Mouse (Mus musculus): ENCODE data around the gene Dlg2.

Gene Dlg2

GRCm38 (mm10) chr7:92248619-92249018 is 1772.1 kb downstream of the Dlg2 start:
- no peak overlapping the region for H3K4me3 ChIP-seq (replicated peaks; ENCODE audit: low read length)
- no peaks in the 10 kb centered on the region for H3K36me3 ChIP-seq (ENCODE audit: insufficient read depth, low read length)
- H3K9me3 ChIP-seq (ENCODE audit: low read length), result no peaks in the 10 kb centered on the region
- no peak for TF ChIP-seq NANOG (IDR thresholded peaks at IDR 0.05; ENCODE audit: borderline replicate concordance, low read length)
- no peak for TF ChIP-seq POU5F1 (IDR thresholded peaks at IDR 0.05; ENCODE audit: borderline replicate concordance, low read length)
- TF ChIP-seq CTCF (conservative IDR thresholded peaks at IDR 0.05; ENCODE audit: low read length), result no peak
- no peaks in the 10 kb centered on the region for H3K27me3 ChIP-seq (ENCODE audit: insufficient read depth, low read length)
- no peaks in the 10 kb centered on the region for H3K4me1 ChIP-seq (replicated peaks; ENCODE audit: low read depth, low read length)

GRCm38 (mm10) chr7:92258148-92258547 is 1781.7 kb downstream of the Dlg2 start:
- H3K9me3 ChIP-seq (ENCODE audit: low read length), result no peaks in the 10 kb centered on the region
- no peaks in the 10 kb centered on the region for H3K36me3 ChIP-seq (ENCODE audit: insufficient read depth, low read length)
- no peaks in the 10 kb centered on the region for H3K27me3 ChIP-seq (ENCODE audit: insufficient read depth, low read length)
- H3K4me1 ChIP-seq (replicated peaks; ENCODE audit: low read depth, low read length), result no peaks in the 10 kb centered on the region
- TF ChIP-seq NANOG (IDR thresholded peaks at IDR 0.05; ENCODE audit: borderline replicate concordance, low read length) (no peak), CTCF (conservative IDR thresholded peaks at IDR 0.05; ENCODE audit: low read length) (no peak), POU5F1 (IDR thresholded peaks at IDR 0.05; ENCODE audit: borderline replicate concordance, low read length) (no peak)
- H3K4me3 ChIP-seq (replicated peaks; ENCODE audit: low read length), result no peak overlapping the region

GRCm38 (mm10) chr7:92258701-92259100 is 1782.2 kb downstream of the Dlg2 start:
- H3K4me3 ChIP-seq (replicated peaks; ENCODE audit: low read length), result no peak overlapping the region

GRCm38 (mm10) chr7:92264325-92264724 is 1787.9 kb downstream of the Dlg2 start:
- Histone ChIP-seq H3K36me3 (ENCODE audit: insufficient read depth, low read length) (no peaks in the 10 kb centered on the region), H3K27me3 (ENCODE audit: insufficient read depth, low read length) (no peaks in the 10 kb centered on the region), H3K9me3 (ENCODE audit: low read length) (no peaks in the 10 kb centered on the region), H3K4me3 (replicated peaks; ENCODE audit: low read length) (no peak overlapping the region), H3K4me1 (replicated peaks; ENCODE audit: low read depth, low read length) (no peaks in the 10 kb centered on the region)
- TF ChIP-seq NANOG (IDR thresholded peaks at IDR 0.05; ENCODE audit: borderline replicate concordance, low read length), result no peak
- TF ChIP-seq CTCF (conservative IDR thresholded peaks at IDR 0.05; ENCODE audit: low read length), result no peak
- no peak for TF ChIP-seq POU5F1 (IDR thresholded peaks at IDR 0.05; ENCODE audit: borderline replicate concordance, low read length)

More at GRCm38 (mm10) chr7:92258701-92259100, 1782.2 kb downstream of the Dlg2 start:
- H3K36me3 ChIP-seq (ENCODE audit: insufficient read depth, low read length), result no peaks in the 10 kb centered on the region
- no peaks in the 10 kb centered on the region for H3K9me3 ChIP-seq (ENCODE audit: low read length)
- no peaks in the 10 kb centered on the region for H3K4me1 ChIP-seq (replicated peaks; ENCODE audit: low read depth, low read length)
- H3K27me3 ChIP-seq (ENCODE audit: insufficient read depth, low read length), result no peaks in the 10 kb centered on the region
- TF ChIP-seq NANOG (IDR thresholded peaks at IDR 0.05; ENCODE audit: borderline replicate concordance, low read length) (no peak), CTCF (conservative IDR thresholded peaks at IDR 0.05; ENCODE audit: low read length) (no peak), POU5F1 (IDR thresholded peaks at IDR 0.05; ENCODE audit: borderline replicate concordance, low read length) (no peak)

GRCm38 (mm10) chr7:92264964-92265363 is 1788.5 kb downstream of the Dlg2 start:
- TF ChIP-seq POU5F1 (IDR thresholded peaks at IDR 0.05; ENCODE audit: borderline replicate concordance, low read length), result no peak
- TF ChIP-seq CTCF (conservative IDR thresholded peaks at IDR 0.05; ENCODE audit: low read length), result no peak
- no peak for TF ChIP-seq NANOG (IDR thresholded peaks at IDR 0.05; ENCODE audit: borderline replicate concordance, low read length)
- H3K4me3 ChIP-seq (replicated peaks; ENCODE audit: low read length), result no peak overlapping the region

GRCm38 (mm10) chr7:92275353-92275752 is 1798.9 kb downstream of the Dlg2 start:
- H3K4me3 ChIP-seq (replicated peaks; ENCODE audit: low read length), result no peak overlapping the region
- H3K9me3 ChIP-seq (ENCODE audit: low read length), result no peaks in the 10 kb centered on the region
- no peaks in the 10 kb centered on the region for H3K27me3 ChIP-seq (ENCODE audit: insufficient read depth, low read length)
- TF ChIP-seq CTCF (conservative IDR thresholded peaks at IDR 0.05; ENCODE audit: low read length), result no peak
- H3K36me3 ChIP-seq (ENCODE audit: insufficient read depth, low read length), result no peaks in the 10 kb centered on the region
- H3K4me1 ChIP-seq (replicated peaks; ENCODE audit: low read depth, low read length), result no peaks in the 10 kb centered on the region

More at GRCm38 (mm10) chr7:92264964-92265363, 1788.5 kb downstream of the Dlg2 start:
- no peaks in the 10 kb centered on the region for H3K27me3 ChIP-seq (ENCODE audit: insufficient read depth, low read length)
- no peaks in the 10 kb centered on the region for H3K36me3 ChIP-seq (ENCODE audit: insufficient read depth, low read length)
- no peaks in the 10 kb centered on the region for H3K9me3 ChIP-seq (ENCODE audit: low read length)
- H3K4me1 ChIP-seq (replicated peaks; ENCODE audit: low read depth, low read length), result no peaks in the 10 kb centered on the region

GRCm38 (mm10) chr7:92277629-92278028 is 1801.2 kb downstream of the Dlg2 start:
- no peaks in the 10 kb centered on the region for H3K9me3 ChIP-seq (ENCODE audit: low read length)
- TF ChIP-seq CTCF (conservative IDR thresholded peaks at IDR 0.05; ENCODE audit: low read length), result no peak
- H3K4me3 ChIP-seq (replicated peaks; ENCODE audit: low read length), result no peak overlapping the region
- no peaks in the 10 kb centered on the region for H3K27me3 ChIP-seq (ENCODE audit: insufficient read depth, low read length)
- H3K4me1 ChIP-seq (replicated peaks; ENCODE audit: low read depth, low read length), result no peaks in the 10 kb centered on the region
- H3K36me3 ChIP-seq (ENCODE audit: insufficient read depth, low read length), result no peaks in the 10 kb centered on the region

- TF ChIP-seq POU5F1 (IDR thresholded peaks at IDR 0.05; ENCODE audit: borderline replicate concordance, low read length), result no peak
- H3K9me3 ChIP-seq (ENCODE audit: low read length), result no peaks in the 10 kb centered on the region
- H3K36me3 ChIP-seq (ENCODE audit: insufficient read depth, low read length), result no peaks in the 10 kb centered on the region
- H3K4me1 ChIP-seq (replicated peaks; ENCODE audit: low read depth, low read length), result no peaks in the 10 kb centered on the region
- H3K27me3 ChIP-seq (ENCODE audit: insufficient read depth, low read length), result no peaks in the 10 kb centered on the region
- no peak overlapping the region for H3K4me3 ChIP-seq (replicated peaks; ENCODE audit: low read length)
These were observed 1804.5 kb downstream of the Dlg2 start for GRCm38 (mm10) chr7:92280925-92281324.

GRCm38 (mm10) chr7:92287058-92287457 is 1810.6 kb downstream of the Dlg2 start:
- Histone ChIP-seq H3K4me3 (replicated peaks; ENCODE audit: low read length) (no peak overlapping the region), H3K9me3 (ENCODE audit: low read length) (no peaks in the 10 kb centered on the region), H3K36me3 (ENCODE audit: insufficient read depth, low read length) (no peaks in the 10 kb centered on the region), H3K27me3 (ENCODE audit: insufficient read depth, low read length) (no peaks in the 10 kb centered on the region), H3K4me1 (replicated peaks; ENCODE audit: low read depth, low read length) (no peaks in the 10 kb centered on the region)
- TF ChIP-seq POU5F1 (IDR thresholded peaks at IDR 0.05; ENCODE audit: borderline replicate concordance, low read length) (no peak), NANOG (IDR thresholded peaks at IDR 0.05; ENCODE audit: borderline replicate concordance, low read length) (no peak), CTCF (conservative IDR thresholded peaks at IDR 0.05; ENCODE audit: low read length) (no peak)
